Mouse (Mus musculus) lung, postnatal 4 days (tissue): ENCODE measurements around the gene St8sia1.
A peak's percentile ranks its signal among the peaks of the same experiment; 100 is the strongest.

Experiments used
- DNase-seq, 2 experiments: peaks; one replicate each; pipeline ENCODE4 v3.0.0; 2021

Gene St8sia1

DNA sequence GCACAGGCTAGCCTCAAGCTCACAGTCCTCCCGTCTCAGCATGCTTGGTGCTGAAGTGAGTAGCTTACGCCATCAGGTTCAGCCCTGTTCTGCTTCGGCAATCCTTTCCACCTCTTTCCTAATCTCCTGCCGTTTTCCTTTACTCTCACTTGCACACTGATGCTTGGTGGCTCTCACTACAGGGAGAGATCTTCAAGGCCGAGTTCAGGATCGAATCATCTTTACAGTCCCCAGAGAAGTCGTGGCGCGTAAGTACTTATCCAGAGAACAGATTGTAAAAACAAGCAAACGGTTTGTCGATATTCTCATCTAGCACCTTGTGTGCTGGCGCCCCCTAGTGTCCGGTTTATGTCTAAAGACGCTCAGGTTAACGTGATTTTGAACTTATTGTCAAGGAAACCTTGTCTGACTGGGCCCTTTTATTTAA lies 149.7 kb downstream of the St8sia1 start:
- DNase-seq: peak; percentile 57 to 79

DNA sequence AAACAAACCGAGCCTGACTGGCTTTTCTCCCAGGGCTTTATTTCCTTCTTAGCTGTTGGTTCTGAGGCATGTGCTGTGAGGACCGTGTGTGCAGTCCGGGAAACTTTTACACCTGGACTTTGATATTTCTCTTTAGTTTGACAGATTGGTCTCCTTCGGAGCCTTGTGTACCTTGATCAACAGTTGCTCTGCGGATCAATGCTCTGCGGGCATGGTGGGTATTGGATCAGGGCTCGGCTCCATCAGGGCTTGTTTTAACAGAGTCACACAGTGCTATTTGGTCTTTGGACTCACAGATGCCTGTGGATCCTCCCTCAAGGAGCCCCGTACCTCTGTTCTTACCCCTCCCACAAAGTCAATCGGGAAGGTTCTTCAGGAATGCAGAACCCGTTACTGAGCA lies 150.2 kb downstream of the St8sia1 start:
- no peak for DNase-seq

DNA sequence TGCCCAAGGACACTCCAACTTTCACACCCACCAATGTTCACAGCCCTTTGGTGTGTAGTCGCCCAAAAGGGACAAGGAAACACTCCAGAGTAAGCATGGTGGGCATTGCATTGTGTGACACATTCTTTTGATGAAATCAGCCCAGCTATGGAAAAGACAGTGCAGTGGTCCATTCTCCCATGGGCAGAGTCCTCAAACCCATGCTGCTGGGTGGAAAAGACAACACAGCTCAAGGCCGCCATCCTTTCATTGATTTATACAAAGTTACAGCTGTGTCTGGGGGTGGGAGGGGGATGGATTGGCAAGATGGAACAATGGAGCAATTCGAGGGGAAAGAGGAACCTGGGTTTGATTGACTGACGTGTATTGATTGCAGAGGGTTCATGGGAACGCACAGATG lies 151.3 kb downstream of the St8sia1 start:
- DNase-seq: no peak

DNA sequence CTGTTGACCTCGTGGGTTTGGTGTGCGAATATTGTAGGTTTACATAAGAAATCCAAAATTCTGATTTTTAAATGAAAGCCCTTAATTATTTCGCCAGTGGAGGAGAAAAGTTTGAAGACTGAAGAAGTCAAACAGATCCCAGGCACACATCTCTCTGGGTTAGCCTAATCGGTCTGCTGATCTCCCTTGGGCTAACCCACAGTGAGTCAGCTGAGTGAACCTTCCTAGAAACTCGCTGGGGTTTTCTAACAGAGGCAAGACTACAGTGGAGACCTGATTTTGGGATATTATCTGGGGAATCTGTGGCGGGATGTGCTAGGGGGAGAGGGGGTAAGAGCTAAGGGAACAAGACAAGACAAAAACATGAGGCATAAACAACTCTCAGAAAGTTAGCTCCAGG lies 154.0 kb downstream of the St8sia1 start:
- DNase-seq: no peak

GRCm38 (mm10) chr6:142809373-142810098 lies 154.7 kb downstream of the St8sia1 start:
- DNase-seq: no peak

- DNase-seq: no peak
These were observed 157.9 kb downstream of the St8sia1 start for GRCm38 (mm10) chr6:142806326-142806725.

GRCm38 (mm10) chr6:142804402-142804801 lies 159.8 kb downstream of the St8sia1 start, which contains the start of gene Sult6b2:
Gene Sult6b2 (minus strand): TSS chr6:142804502.
- DNase-seq: no peak

- no peak for DNase-seq
These were observed 161.4 kb downstream of the St8sia1 start for GRCm38 (mm10) chr6:142802617-142803525.

- DNase-seq: no peak
These were observed 162.6 kb downstream of the St8sia1 start for GRCm38 (mm10) chr6:142801687-142802086.

GRCm38 (mm10) chr6:142799704-142800374 lies 164.4 kb downstream of the St8sia1 start:
- no peak for DNase-seq

DNA sequence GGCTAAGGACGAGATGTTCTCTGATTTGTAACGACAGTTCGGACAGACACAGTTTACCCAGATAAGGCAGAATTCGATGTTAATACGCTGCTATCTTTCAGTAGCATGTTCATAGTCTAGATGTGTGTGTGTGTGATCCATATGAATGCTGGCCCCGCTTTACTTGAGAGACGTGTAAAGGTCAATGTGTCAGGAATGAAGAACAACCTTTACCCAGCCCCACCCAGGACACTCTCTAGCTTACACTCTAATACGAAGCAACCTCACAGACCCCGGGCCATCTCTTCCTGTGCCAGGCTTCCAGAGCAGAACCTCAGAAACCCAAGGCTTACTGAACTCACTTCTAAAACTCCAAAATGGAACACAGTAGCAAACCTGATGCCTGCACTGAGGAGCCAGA lies 165.4 kb downstream of the St8sia1 start:
- no peak for DNase-seq

DNA sequence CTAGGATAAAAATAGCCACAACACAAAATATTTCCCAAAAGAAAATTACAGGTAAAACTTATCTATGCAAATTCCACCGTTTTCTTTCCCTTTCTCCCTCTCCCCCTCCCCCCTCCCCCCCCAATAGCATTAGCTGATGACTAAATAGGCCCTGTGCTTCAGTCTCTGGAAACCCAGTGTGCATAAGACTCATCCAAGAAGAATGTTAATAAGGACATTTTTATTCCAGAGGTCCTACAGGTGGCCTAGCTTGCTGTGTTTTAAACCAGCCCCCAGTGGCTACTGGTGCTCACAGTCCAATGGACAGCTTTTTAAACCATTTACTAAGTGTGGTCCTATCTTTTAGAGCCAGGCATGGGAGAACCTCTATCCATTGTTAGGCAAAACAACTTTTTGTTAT lies 166.3 kb downstream of the St8sia1 start:
- no peak for DNase-seq

DNA sequence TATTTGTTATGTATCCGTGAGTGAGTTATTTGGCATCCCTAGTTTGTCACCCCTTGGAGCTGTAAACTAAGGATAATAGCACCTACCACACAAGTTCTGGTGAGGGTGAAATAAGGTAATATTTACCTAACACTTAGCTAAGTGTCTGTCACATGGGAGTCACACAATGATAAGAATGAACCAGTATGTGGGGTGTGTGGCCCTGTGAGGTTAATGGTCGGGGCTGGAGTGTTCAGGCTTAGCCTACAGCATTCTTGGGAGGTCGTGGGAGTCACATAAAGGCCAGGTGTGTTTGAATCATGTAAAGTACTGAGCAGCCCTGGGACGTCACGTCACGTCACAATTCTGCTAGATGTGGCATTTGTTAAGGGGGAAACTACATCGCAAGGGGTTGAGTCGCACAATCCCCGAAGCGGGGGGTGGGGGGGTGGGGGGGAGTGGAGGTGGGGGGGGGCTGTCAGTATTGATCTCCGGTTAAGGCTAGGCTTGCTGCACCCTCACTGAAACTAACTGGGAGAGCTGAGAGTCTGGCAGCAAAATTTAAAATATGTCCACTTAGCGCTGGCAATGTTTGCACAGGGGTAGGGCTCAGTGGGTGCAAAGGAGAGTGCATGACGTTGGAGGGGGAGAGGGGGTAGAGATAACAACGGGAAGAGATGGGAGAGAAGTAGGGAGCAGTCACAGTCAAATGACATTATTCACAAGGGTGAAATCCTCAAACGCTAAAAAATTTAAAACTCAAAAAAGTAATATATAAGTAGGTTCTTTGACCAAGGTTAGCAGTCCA lies 168.4 kb downstream of the St8sia1 start:
- peak in 1 of 2 experiments; percentile 21 for DNase-seq

GRCm38 (mm10) chr6:142795087-142795486 lies 169.2 kb downstream of the St8sia1 start:
- DNase-seq: no peak

GRCm38 (mm10) chr6:142793468-142793867 lies 170.8 kb downstream of the St8sia1 start:
- DNase-seq: peak in 1 of 2 experiments; percentile 34

DNA sequence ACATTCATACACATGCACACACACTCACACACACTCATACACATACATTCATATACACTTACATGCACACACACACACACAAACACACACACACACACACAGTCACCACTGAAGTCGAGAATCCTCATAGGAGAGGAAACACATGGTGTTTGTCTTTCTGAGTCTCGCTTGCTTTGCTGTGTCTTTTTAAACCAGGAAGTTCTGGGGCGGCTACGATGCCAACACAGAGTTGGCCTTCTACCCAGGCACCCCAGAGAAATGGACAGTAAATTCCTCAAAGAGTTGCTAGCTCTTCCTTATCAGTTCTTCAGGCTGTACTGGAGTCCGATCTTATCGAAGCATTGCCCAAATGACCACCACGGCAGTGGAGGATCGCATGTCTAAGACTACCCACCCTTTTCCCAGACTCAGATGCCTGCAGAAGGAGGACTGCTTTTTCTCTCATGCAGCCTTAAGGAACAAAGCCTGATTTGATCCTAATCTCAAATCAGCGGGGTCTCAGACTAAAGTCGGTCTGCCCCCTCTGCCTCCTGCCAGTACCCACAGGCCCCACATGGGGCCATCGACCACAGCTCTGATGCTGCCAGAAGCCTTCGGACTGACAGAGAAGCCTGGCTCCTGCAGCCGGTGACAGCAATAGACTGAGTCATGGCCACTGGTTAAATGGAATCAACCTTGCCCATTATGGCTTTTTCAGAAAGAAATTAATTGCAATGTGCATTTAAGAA lies 171.8 kb downstream of the St8sia1 start:
- DNase-seq: no peak

DNA sequence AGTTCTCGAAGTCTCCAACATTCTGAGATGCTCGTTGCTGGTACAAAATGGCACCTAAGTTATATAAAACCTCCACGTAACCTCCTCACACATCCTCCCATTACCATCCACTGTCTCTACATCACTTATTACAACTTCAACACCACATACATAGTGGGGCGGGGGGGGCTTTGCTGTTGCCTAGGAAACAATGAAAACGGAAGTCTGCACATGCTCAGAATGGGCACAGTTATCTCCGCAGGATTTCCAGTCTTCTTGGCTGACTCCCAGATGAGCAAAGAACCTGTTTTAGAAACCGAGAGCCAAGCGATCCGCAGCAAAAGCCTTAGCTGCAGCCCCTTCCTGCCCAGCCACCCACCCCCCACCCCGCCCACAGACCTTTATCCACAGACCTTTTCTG lies 174.5 kb downstream of the St8sia1 start:
- no peak for DNase-seq

DNA sequence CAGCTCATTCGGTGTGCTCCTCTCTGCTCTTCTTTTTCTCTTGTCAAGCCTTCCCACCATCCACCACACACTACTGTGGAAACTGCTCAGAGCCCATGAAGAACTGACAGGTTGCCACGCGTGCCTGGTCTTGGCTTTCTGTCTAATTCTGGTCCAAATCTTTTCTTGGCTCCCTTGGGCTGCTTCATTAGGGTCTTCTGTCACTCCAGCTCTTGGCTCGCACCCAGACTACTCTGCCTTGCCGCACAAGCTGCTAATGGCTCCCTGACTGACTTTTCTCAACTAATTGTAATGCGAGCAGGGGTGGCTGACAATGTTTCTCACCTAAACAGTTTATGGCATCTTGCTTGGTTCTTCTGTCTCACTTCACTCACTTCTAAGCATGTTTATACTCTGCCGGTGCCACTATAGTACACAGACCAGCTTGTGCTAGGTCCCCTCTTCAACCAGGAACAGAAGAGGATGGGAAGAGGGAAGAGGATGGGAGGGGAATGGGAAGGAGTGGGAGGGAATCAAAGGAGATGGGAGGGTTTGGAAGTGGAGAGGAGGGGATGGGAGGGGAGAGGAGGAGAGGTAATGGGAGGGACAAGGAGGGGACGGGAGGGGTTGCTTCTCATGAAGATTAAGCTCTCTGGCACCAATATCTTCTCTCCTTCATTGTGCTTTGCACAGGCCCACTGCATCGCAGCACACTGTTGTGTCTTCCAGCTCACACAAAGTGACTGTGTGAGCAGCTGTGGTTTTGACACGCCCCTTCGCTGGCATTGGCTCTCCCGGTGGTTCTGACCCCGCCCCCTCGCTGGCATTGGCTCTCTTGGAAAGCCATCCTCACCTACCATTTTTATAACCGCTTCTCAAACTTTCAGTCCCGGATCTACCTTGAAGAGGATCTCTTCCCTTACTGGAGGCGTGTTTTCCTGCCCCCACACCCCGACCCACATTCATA lies 175.9 kb downstream of the St8sia1 start:
- peak; percentile 36 to 47 for DNase-seq

DNA sequence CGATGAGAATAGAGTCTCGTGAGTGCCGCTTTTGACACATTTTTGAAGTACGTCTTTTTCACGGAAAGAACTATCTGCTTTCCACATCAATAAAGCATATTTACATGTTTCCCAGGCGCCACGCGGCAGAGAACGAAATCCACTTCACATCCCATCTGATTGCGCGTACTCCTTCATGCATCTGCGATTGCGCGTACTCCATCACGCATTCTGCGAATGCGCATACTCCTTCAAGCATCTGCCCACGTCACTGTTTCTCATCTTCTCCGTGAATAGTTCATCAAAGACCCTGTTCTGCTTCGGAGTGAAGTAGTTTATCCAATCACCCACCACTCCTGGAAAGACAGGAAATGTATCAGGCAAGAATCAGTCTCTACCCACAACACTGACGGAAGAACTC lies 178.1 kb downstream of the St8sia1 start:
- no peak for DNase-seq

- peak in 1 of 2 experiments; percentile 72 for DNase-seq
These were observed 178.9 kb downstream of the St8sia1 start for GRCm38 (mm10) chr6:142785343-142785742.

GRCm38 (mm10) chr6:142781286-142781685 lies 183.0 kb downstream of the St8sia1 start:
- DNase-seq: no peak
